Mouse (Mus musculus) frontal cortex, adult 2 months (tissue): Measurements from ENCODE around the gene Cd52. TPM values are rescaled to one million over a fixed set of nuclear protein-coding genes. Genes with fewer than 3 reads are reported as not detected.

Source experiments
- DNase-seq, 2 experiments: peaks; one replicate each; pipeline ENCODE4 v3.0.0; 2022; ENCODE audit warnings: low spot score in 1 of 2; ENCODE audit errors: extremely low spot score in 1 of 2
- polyA plus RNA-seq: library from polyadenylated mRNA; depleted of rRNA; stranded (reverse); fragments of >200 nt; gene quantifications from 2 replicates; pipeline ENCODE4 v1.2.3, GENCODE M21; 2012

Cd52 gene
- polyA plus RNA-seq, 1 experiment, result 5.6 TPM

GRCm38 (mm10) chr4:134094004-134094564 lies 798 bp downstream of the Cd52 start:
- no peak for DNase-seq

GRCm38 (mm10) chr4:134092382-134093288 lies 2.2 kb downstream of the Cd52 start:
- peak in 1 of 2 experiments; percentile 50 for DNase-seq

- no peak for DNase-seq
Measured at GRCm38 (mm10) chr4:134091225-134091529, 3.7 kb downstream of the Cd52 start.

- DNase-seq, result no peak
Measured at GRCm38 (mm10) chr4:134090521-134091224, 4.2 kb downstream of the Cd52 start.

- DNase-seq, result no peak
Measured at GRCm38 (mm10) chr4:134089029-134089428, 5.9 kb downstream of the Cd52 start.

- DNase-seq, result no peak
Measured at GRCm38 (mm10) chr4:134087412-134087811, 7.5 kb downstream of the Cd52 start.

- DNase-seq, result no peak
Measured at GRCm38 (mm10) chr4:134084999-134085398, 9.9 kb downstream of the Cd52 start.

GRCm38 (mm10) chr4:134082460-134082859 lies 12.4 kb downstream of the Cd52 start:
- DNase-seq, result no peak

- peak in 1 of 2 experiments; percentile 73 for DNase-seq
Measured at GRCm38 (mm10) chr4:134081730-134082386, 13.0 kb downstream of the Cd52 start.

GRCm38 (mm10) chr4:134080674-134081073 lies 14.2 kb downstream of the Cd52 start:
- DNase-seq, result no peak

- peak in 1 of 2 experiments; percentile 62 for DNase-seq
Measured at GRCm38 (mm10) chr4:134078694-134079093, 16.2 kb downstream of the Cd52 start.

GRCm38 (mm10) chr4:134068793-134069580 lies 25.9 kb downstream of the Cd52 start:
- no peak for DNase-seq

GRCm38 (mm10) chr4:134067833-134068544 lies 26.9 kb downstream of the Cd52 start:
- DNase-seq, result no peak

GRCm38 (mm10) chr4:134067383-134067782 lies 27.5 kb downstream of the Cd52 start:
- DNase-seq, result no peak

- no peak for DNase-seq
Measured at GRCm38 (mm10) chr4:134065431-134066004, 29.4 kb downstream of the Cd52 start.

- DNase-seq, result no peak
Measured at GRCm38 (mm10) chr4:134062561-134062960, 32.3 kb downstream of the Cd52 start.

- DNase-seq, result no peak
Measured at GRCm38 (mm10) chr4:134061944-134062446, 32.9 kb downstream of the Cd52 start.

GRCm38 (mm10) chr4:134061166-134061830 lies 33.6 kb downstream of the Cd52 start:
- DNase-seq, result peak in 1 of 2 experiments; percentile 26
